Mouse (Mus musculus) neural tube, embryonic 12.5 days (tissue): ENCODE measurements around the gene Rsg1. TPM values are rescaled to one million over a fixed set of nuclear protein-coding genes. Genes with fewer than 3 reads are reported as not detected.
A peak's percentile ranks its signal among the peaks of the same experiment; 100 is the strongest.

Source experiments
- ATAC-seq: fragments of 200-750 bp; cut with Nextera tagmentation; 2 replicates; pipeline ENCODE4 v1.8.0; 2017; ENCODE audit warnings: low read depth, mild to moderate bottlenecking, moderate TSS enrichment, moderate library complexity; ENCODE audit not compliant: low FRiP score
- H3K27ac ChIP-seq: fragments of 300-500 bp; sonication (generic); 2 replicates; pipeline ENCODE4 v1.5.1; 2016
- H3K27me3 ChIP-seq: fragments of 300-500 bp; sonication (generic); replicated peaks from 2 replicates; pipeline ENCODE4 v1.6.1; 2016; ENCODE audit warnings: mild to moderate bottlenecking
- H3K36me3 ChIP-seq: fragments of 300-500 bp; sonication (generic); 2 replicates; pipeline ENCODE4 v1.6.1; 2016; ENCODE audit warnings: mild to moderate bottlenecking
- H3K4me1 ChIP-seq: fragments of 300-500 bp; sonication (generic); 2 replicates; pipeline ENCODE4 v1.6.1; 2016
- H3K4me2 ChIP-seq: fragments of 300-500 bp; sonication (generic); replicated peaks from 2 replicates; pipeline ENCODE4 v1.6.1; 2016; ENCODE audit warnings: mild to moderate bottlenecking
- H3K4me3 ChIP-seq: fragments of 300-500 bp; sonication (generic); 2 replicates; pipeline ENCODE4 v1.5.1; 2016
- H3K9ac ChIP-seq: fragments of 300-500 bp; sonication (generic); 2 replicates; pipeline ENCODE4 v1.6.1; 2016; ENCODE audit warnings: mild to moderate bottlenecking
- H3K9me3 ChIP-seq: fragments of 300-500 bp; sonication (generic); 2 replicates; pipeline ENCODE4 v1.6.1; 2016; ENCODE audit warnings: mild to moderate bottlenecking
- WGBS: fragments of 180-500 bp; shearing (Covaris S2); methylation state at CpG from one replicate; pipeline ENCODE4 v1.1.7; 2016; 5-methylcytosine and 5-hydroxymethylcytosine counted together
- polyA plus RNA-seq: library from polyadenylated mRNA; unstranded; fragments of >200 nt; fragmentation: Nextera tagmentation; extraction: Ambion mirVana; gene quantifications from 2 replicates; pipeline ENCODE4 v1.2.1, GENCODE M21; 2016

Rsg1 gene
- polyA plus RNA-seq, 1 experiment from 2014 or later = 5.5 TPM

GRCm38 (mm10) chr4:141270201-141270940 is 56.6 kb downstream of the Rsg1 start:
- Histone ChIP-seq H3K9me3 (0 out of 2 replicates have a peak, but pooled peaks cover 3% of the 10 kb centered on the region), H3K4me1 (peaks cover 8% of the 10 kb centered on the region; the same call in 1 of the 2 replicates), H3K36me3 (no peaks in the 10 kb centered on the region), H3K27ac (no peak overlapping the region), H3K4me2 (no peak overlapping the region), H3K9ac (no peak overlapping the region), H3K27me3 (no peaks in the 10 kb centered on the region), H3K4me3 (no peak overlapping the region)
- ATAC-seq = no peak
- WGBS = 45% methylated on average over 15 of the region's 15 CpGs

- Histone ChIP-seq H3K27me3 (no peaks in the 10 kb centered on the region), H3K4me2 (no peak overlapping the region), H3K9ac (no peak overlapping the region), H3K9me3 (0 out of 2 replicates have a peak, but pooled peaks cover under 1% of the 10 kb centered on the region), H3K27ac (no peak overlapping the region), H3K4me3 (no peak overlapping the region), H3K4me1 (peaks cover 8% of the 10 kb centered on the region; the same call in 1 of the 2 replicates), H3K36me3 (no peaks in the 10 kb centered on the region)
- 87% methylated on average over 7 of the region's 7 CpGs for WGBS
- ATAC-seq = no peak
Measured at GRCm38 (mm10) chr4:141271228-141271627, 57.5 kb downstream of the Rsg1 start.

DNA sequence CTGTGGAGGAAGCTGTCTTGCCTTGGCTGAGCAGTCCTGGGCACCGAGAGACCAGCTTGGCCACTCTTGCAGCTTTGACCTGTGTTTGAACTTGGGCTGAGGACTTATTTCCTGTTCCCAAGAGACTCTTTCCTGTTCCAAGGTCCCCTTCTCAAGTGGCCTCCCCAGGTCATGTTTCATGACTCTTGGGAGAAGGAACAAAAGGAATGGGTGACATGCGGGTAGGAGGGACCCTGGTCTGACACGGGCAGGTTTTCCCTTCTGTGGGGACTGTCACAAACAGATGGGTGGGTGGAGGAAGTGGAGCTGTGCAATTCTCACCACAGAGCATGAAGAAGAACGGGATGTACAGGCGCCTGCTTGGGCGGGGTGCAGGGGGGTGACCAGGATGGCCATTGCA is 58.0 kb downstream of the Rsg1 start:
- H3K27ac ChIP-seq = no peak overlapping the region

GRCm38 (mm10) chr4:141272878-141273277 is 59.1 kb downstream of the Rsg1 start:
- no peak overlapping the region for H3K27ac ChIP-seq
- H3K27me3 ChIP-seq = no peaks in the 10 kb centered on the region
- H3K36me3 ChIP-seq = no peaks in the 10 kb centered on the region
- H3K4me1 ChIP-seq = peaks cover 8% of the 10 kb centered on the region; the same call in 1 of the 2 replicates
- no peaks in the 10 kb centered on the region for H3K9me3 ChIP-seq
- H3K4me3 ChIP-seq = no peak overlapping the region
- no peak overlapping the region for H3K9ac ChIP-seq
- no peak for ATAC-seq
- H3K4me2 ChIP-seq = peak overlapping the region; percentile 18
- 24% methylated on average over 14 of the region's 14 CpGs for WGBS

More for the DNA sequence above, 58.0 kb downstream of the Rsg1 start:
- Histone ChIP-seq H3K36me3 (no peaks in the 10 kb centered on the region), H3K27me3 (no peaks in the 10 kb centered on the region), H3K9ac (no peak overlapping the region), H3K9me3 (no peaks in the 10 kb centered on the region), H3K4me3 (no peak overlapping the region), H3K4me2 (no peak overlapping the region), H3K4me1 (peaks cover 8% of the 10 kb centered on the region; the same call in 1 of the 2 replicates)
- no peak for ATAC-seq
- 87% methylated on average over 6 of the region's 6 CpGs for WGBS

GRCm38 (mm10) chr4:141273296-141273695 is 59.5 kb downstream of the Rsg1 start:
- H3K9me3 ChIP-seq = no peaks in the 10 kb centered on the region
- peak overlapping the region; percentile 18 for H3K4me2 ChIP-seq
- no peak overlapping the region for H3K27ac ChIP-seq
- no peaks in the 10 kb centered on the region for H3K36me3 ChIP-seq
- peak; percentile 79 for ATAC-seq
- peaks cover 8% of the 10 kb centered on the region; the same call in 1 of the 2 replicates for H3K4me1 ChIP-seq
- H3K27me3 ChIP-seq = no peaks in the 10 kb centered on the region
- no peak overlapping the region for H3K4me3 ChIP-seq
- H3K9ac ChIP-seq = no peak overlapping the region
- 19% methylated on average over 12 of the region's 12 CpGs for WGBS

GRCm38 (mm10) chr4:141274485-141275341 is 61.0 kb downstream of the Rsg1 start:
- Histone ChIP-seq H3K4me2 (no peak overlapping the region), H3K9me3 (no peaks in the 10 kb centered on the region), H3K9ac (no peak overlapping the region), H3K4me3 (no peak overlapping the region), H3K27ac (no peak overlapping the region), H3K36me3 (no peaks in the 10 kb centered on the region), H3K4me1 (peaks cover 8% of the 10 kb centered on the region; the same call in 1 of the 2 replicates), H3K27me3 (no peaks in the 10 kb centered on the region)
- ATAC-seq = no peak
- 44% methylated on average over 23 of the region's 23 CpGs for WGBS

Other genes with a start within 250 kb of the Rsg1 start
- gene Atp13a2, start 227.1 kb upstream of the Rsg1 start, polyA plus RNA-seq = 121 and 126 TPM in 2 replicates
- gene Mfap2, start 203.5 kb upstream of the Rsg1 start, polyA plus RNA-seq = 265 and 278 TPM in 2 replicates
- gene Crocc, start 153.4 kb upstream of the Rsg1 start, polyA plus RNA-seq = 11.7 and 12.8 TPM in 2 replicates
- gene Necap2, start 135.6 kb upstream of the Rsg1 start, polyA plus RNA-seq = 55.0 and 61.2 TPM in 2 replicates
- gene Spata21, start 125.6 kb upstream of the Rsg1 start, polyA plus RNA-seq = 0.25 TPM in 1 of 2 replicates, not detected in the other
- gene Szrd1, start 74.2 kb upstream of the Rsg1 start, polyA plus RNA-seq = 32.0 TPM in 2 replicates
- 28.4 and 29.3 TPM in 2 replicates for gene Fbxo42, start 66.0 kb upstream of the Rsg1 start, polyA plus RNA-seq
- gene Arhgef19, start 25.5 kb downstream of the Rsg1 start, polyA plus RNA-seq = 1.6 and 3.1 TPM in 2 replicates
- gene Epha2, start 87.3 kb downstream of the Rsg1 start, polyA plus RNA-seq = 2.7 and 3.0 TPM in 2 replicates
- 2.5 and 3.2 TPM in 2 replicates for gene Fam131c, start 154.3 kb downstream of the Rsg1 start, polyA plus RNA-seq
- not detected in 2 replicates for gene Clcnka, start 184.8 kb downstream of the Rsg1 start, polyA plus RNA-seq
- gene Clcnkb, start 202.1 kb downstream of the Rsg1 start, polyA plus RNA-seq = not detected in 2 replicates
- gene Hspb7, start 206.8 kb downstream of the Rsg1 start, polyA plus RNA-seq = 0.14 TPM in 1 of 2 replicates, not detected in the other
- gene Srarp, start 222.1 kb downstream of the Rsg1 start, polyA plus RNA-seq = 0.38 TPM in 1 of 2 replicates, not detected in the other
- gene Zbtb17, start 230.7 kb downstream of the Rsg1 start, polyA plus RNA-seq = 51.6 and 55.7 TPM in 2 replicates